In the genomic region with DNA sequence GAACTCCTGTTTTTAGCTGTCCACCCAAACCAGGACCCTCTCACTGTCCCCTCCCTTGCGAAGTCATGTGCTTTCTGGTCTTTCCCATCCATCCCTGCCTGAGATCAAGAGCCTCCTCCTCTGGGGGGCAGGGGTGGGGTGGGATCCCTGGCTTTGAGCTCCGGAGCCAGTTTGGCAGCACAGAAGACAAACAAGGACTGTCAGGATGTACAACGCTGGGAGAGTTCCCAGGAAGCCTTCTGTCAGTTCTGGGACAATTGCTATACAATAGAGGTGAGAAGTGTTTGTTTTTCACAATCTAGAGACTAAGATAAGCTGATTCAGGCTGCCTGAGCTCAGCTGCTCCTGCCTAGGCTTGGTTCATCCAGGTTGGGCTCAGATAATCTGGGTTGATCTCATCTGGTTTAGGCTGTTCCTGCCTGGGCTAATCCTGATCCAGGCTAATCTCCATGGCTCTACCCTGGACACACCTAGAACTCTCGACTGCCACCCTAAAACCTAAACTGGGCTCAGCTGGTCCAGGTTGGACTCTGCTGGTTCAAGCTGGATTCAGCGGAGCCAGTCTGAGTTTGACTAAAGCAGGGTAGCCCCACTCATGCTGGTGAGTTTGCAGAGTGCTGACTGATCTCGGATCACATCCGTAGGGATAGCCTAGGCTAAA, we compare ENCODE assay signal across 9 mouse cellular contexts. TPM values are rescaled to one million over a fixed set of nuclear protein-coding genes. Genes with fewer than 3 reads are reported as not detected.
DNase-seq lines count a peak whose midpoint lies in the region; ATAC-seq and TF ChIP-seq lines count a peak whose summit lies in the region.
"Had no signal": no experiment of that assay in that cellular context is flagged by ENCODE, and none has a peak within 500 bp of the region (broad histone marks: within the 10 kb centered on the region; RNA-seq: fewer than 3 reads in every experiment).

No protein-coding gene starts in this region.

- no peaks in the 10 kb centered on the region for H3K9me3 ChIP-seq in heart, postnatal 0 days (replicated peaks; ENCODE audit: control insufficient read depth, low read length)
- H3K9me3 ChIP-seq in lung, embryonic 15.5 days = no peaks in the 10 kb centered on the region
- H3K9me3 ChIP-seq in stomach, embryonic 15.5 days = no peaks in the 10 kb centered on the region

- no peaks in the 10 kb centered on the region for H3K36me3 ChIP-seq in heart, postnatal 0 days (replicated peaks; ENCODE audit: control insufficient read depth, insufficient read depth, low read length)
- H3K36me3 ChIP-seq in lung, embryonic 15.5 days = no peaks in the 10 kb centered on the region
- H3K36me3 ChIP-seq in stomach, embryonic 15.5 days = no peaks in the 10 kb centered on the region

- H3K27ac ChIP-seq in heart, postnatal 0 days (ENCODE audit: low read depth) = peak overlapping the region; percentile 67
- peak overlapping the region; percentile 60 for H3K27ac ChIP-seq in lung, embryonic 15.5 days
- 0 out of 2 replicates have a peak overlapping the region, but pooled peaks have one; percentile 28 for H3K27ac ChIP-seq in brown adipose tissue, adult 24 weeks (replicated peaks; ENCODE audit: low read depth, low read length)
- H3K27ac ChIP-seq in stomach, embryonic 15.5 days = 0 out of 2 replicates have a peak overlapping the region, but pooled peaks have one; percentile 26

- TF ChIP-seq EP300 in heart, postnatal 0 days (IDR thresholded peaks at IDR 0.05; ENCODE audit: low read depth) = no peak

- ATAC-seq in heart, postnatal 0 days (ENCODE audit: insufficient read depth, low read depth) = peak; percentile 42; the same call in 1 of the 2 replicates
- ATAC-seq in lung, embryonic 15.5 days (ENCODE audit: borderline replicate concordance, extremely low read depth, low FRiP score, low TSS enrichment) = 0 out of 2 replicates have a peak, but pooled peaks have one; percentile 7
- ATAC-seq in stomach, embryonic 15.5 days (ENCODE audit: insufficient read depth, low FRiP score, low read depth) = no peak

- H3K4me2 ChIP-seq in heart, postnatal 0 days (ENCODE audit: low read depth, low read length) = no peak overlapping the region
- H3K4me2 ChIP-seq in lung, embryonic 15.5 days = no peak overlapping the region
- no peak overlapping the region for H3K4me2 ChIP-seq in stomach, embryonic 15.5 days
- H3K4me2 ChIP-seq: midbrain, embryonic 11.5 days had no signal

- peaks cover 8% of the 10 kb centered on the region; the same call in 1 of the 2 replicates for H3K4me1 ChIP-seq in heart, postnatal 0 days (ENCODE audit: control insufficient read depth, insufficient read depth)
- peaks cover 20% of the 10 kb centered on the region for H3K4me1 ChIP-seq in lung, embryonic 15.5 days
- H3K4me1 ChIP-seq in brown adipose tissue, adult 24 weeks (ENCODE audit: control insufficient read depth, insufficient read depth, insufficient read length, low read length) = peaks cover 6% of the 10 kb centered on the region; the same call in 1 of the 2 replicates
- 0 out of 2 replicates have a peak, but pooled peaks cover 3% of the 10 kb centered on the region for H3K4me1 ChIP-seq in stomach, embryonic 15.5 days

- H3K9ac ChIP-seq in heart, postnatal 0 days (replicated peaks; ENCODE audit: low read depth, low read length) = no peak overlapping the region
- no peak overlapping the region for H3K9ac ChIP-seq in lung, embryonic 15.5 days
- no peak overlapping the region for H3K9ac ChIP-seq in stomach, embryonic 15.5 days

- no peaks in the 10 kb centered on the region for H3K27me3 ChIP-seq in heart, postnatal 0 days (ENCODE audit: control insufficient read depth, insufficient read depth, low read length)
- no peaks in the 10 kb centered on the region for H3K27me3 ChIP-seq in lung, embryonic 15.5 days
- no peaks in the 10 kb centered on the region for H3K27me3 ChIP-seq in stomach, embryonic 15.5 days (replicated peaks)

- DNase-seq in heart, postnatal 0 days (ENCODE audit: low spot score) = peak; percentile 35
- DNase-seq in heart, adult 11 months = no peak
- no peak for DNase-seq in lung, postnatal 4 days
- no peak for DNase-seq in urinary bladder, postnatal 36 days (ENCODE audit: low spot score in 2 of 2)
- DNase-seq: cerebellum, adult 18-20 months had no signal

- WGBS in heart, postnatal 0 days = 57% methylated on average over 7 of the region's 7 CpGs
- 55% methylated on average over 7 of the region's 7 CpGs for WGBS in lung, embryonic 15.5 days
- WGBS in stomach, embryonic 15.5 days = 59% methylated on average over 7 of the region's 7 CpGs

- no peak for TF ChIP-seq CTCF in heart, postnatal 0 days (IDR thresholded peaks at IDR 0.05; ENCODE audit: low read depth)

- H3K4me3 ChIP-seq in heart, postnatal 0 days (ENCODE audit: low read depth, low read length) = no peak overlapping the region
- no peak overlapping the region for H3K4me3 ChIP-seq in lung, embryonic 15.5 days
- no peak overlapping the region for H3K4me3 ChIP-seq in brown adipose tissue, adult 24 weeks (ENCODE audit: insufficient read depth, low read depth, low read length)
- no peak overlapping the region for H3K4me3 ChIP-seq in stomach, embryonic 15.5 days (replicated peaks)

RNA-seq across cellular contexts. Expression of gene Mtss1l, which starts 39.1 kb away (rescaled TPM):
- 11.3 and 12.6 TPM in 2 replicates for total RNA-seq in heart, postnatal 0 days (2014; rRNA removed; ENCODE audit: low replicate concordance)
- 4.1 and 5.1 TPM in 2 replicates for polyA plus RNA-seq in heart, postnatal 0 days (2015; fragmentation: Nextera tagmentation; extraction: Ambion mirVana)
- 23.0 and 27.9 TPM in 2 replicates for polyA plus RNA-seq in lung, embryonic 15.5 days (2015; fragmentation: Nextera tagmentation; extraction: Ambion mirVana)
- 7.1 and 10.8 TPM in 2 replicates for polyA plus RNA-seq in brown adipose tissue, adult 24 weeks (2012; ENCODE audit: insufficient read depth, insufficient read length, missing spikeins)
- polyA plus RNA-seq in stomach, embryonic 15.5 days (2015; fragmentation: Nextera tagmentation; extraction: Ambion mirVana) = 15.9 and 16.2 TPM in 2 replicates

RNA-seq across cellular contexts. Expression of gene Il34, which starts 45.3 kb away (rescaled TPM):
- total RNA-seq in heart, postnatal 0 days (2014; rRNA removed; ENCODE audit: low replicate concordance) = 3.2 and 3.9 TPM in 2 replicates
- 1.1 and 1.4 TPM in 2 replicates for polyA plus RNA-seq in heart, postnatal 0 days (2015; fragmentation: Nextera tagmentation; extraction: Ambion mirVana)
- 4.1 and 4.5 TPM in 2 replicates for polyA plus RNA-seq in lung, embryonic 15.5 days (2015; fragmentation: Nextera tagmentation; extraction: Ambion mirVana)
- polyA plus RNA-seq in brown adipose tissue, adult 24 weeks (2012; ENCODE audit: insufficient read depth, insufficient read length, missing spikeins) = 3.6 and 6.1 TPM in 2 replicates
- polyA plus RNA-seq in stomach, embryonic 15.5 days (2015; fragmentation: Nextera tagmentation; extraction: Ambion mirVana) = 3.2 and 3.4 TPM in 2 replicates
